Mouse (Mus musculus): ENCODE results near the gene Ifitm10.

DNA sequence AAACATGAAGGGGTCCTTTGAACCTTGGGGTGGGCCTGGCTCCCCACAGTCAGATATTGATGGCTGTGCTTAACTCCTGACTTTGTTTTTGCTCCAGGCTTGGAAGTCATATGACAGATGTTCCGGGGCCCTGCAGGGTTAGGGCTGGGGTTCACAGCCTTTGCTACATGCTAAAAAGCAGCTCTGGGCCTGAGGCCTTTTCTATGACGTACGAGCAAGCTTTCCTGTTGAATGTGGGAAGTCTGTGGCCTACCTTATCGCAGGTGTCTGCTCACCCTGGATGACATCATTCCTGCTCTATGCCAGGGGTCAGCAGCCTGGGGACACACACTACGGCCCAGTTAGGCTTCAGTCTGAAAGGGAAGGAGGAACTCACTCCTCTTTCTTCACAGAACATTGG, 56.3 kb downstream of the Ifitm10 start:
- no peak for TF ChIP-seq POLR2A (IDR thresholded peaks at IDR 0.05; ENCODE audit: control insufficient read depth, extremely low read depth, insufficient read depth, low read length, poor library complexity)
- no peak for TF ChIP-seq CTCF (IDR thresholded peaks at IDR 0.05; ENCODE audit: borderline replicate concordance, control insufficient read depth, extremely low read depth, insufficient read depth, low read length, poor library complexity)
